Mouse (Mus musculus) limb, embryonic 14.5 days (tissue): ENCODE results near the gene Fthl17d. TPM values are rescaled to one million over a fixed set of nuclear protein-coding genes. Genes with fewer than 3 reads are reported as not detected.

ENCODE experiments used
- ATAC-seq: fragments of 200-750 bp; cut with Nextera tagmentation; 2 replicates; pipeline ENCODE4 v1.8.0; 2017; ENCODE audit warnings: low read depth, moderate number of reproducible peaks, moderate TSS enrichment; ENCODE audit not compliant: low FRiP score
- DNase-seq: peaks from one replicate; pipeline ENCODE4 v3.0.0-alpha.2; 2015; ENCODE audit warnings: low spot score
- H3K27ac ChIP-seq: fragments of 300-500 bp; sonication (generic); replicated peaks from 2 replicates; pipeline ENCODE4 v1.5.1; 2014; ENCODE audit warnings: low read depth, mild to moderate bottlenecking, low read length, moderate library complexity, mixed read lengths
- H3K27me3 ChIP-seq: fragments of 300-500 bp; sonication (generic); 2 replicates; pipeline ENCODE4 v1.6.1; 2014; ENCODE audit warnings: low read length, mixed read lengths; ENCODE audit not compliant: control insufficient read depth, insufficient read depth
- H3K36me3 ChIP-seq: fragments of 300-500 bp; sonication (generic); 2 replicates; pipeline ENCODE4 v1.6.1; 2014; ENCODE audit warnings: mild to moderate bottlenecking, low read length, moderate library complexity, mixed read lengths; ENCODE audit not compliant: control insufficient read depth, insufficient read depth
- H3K4me1 ChIP-seq: fragments of 300-500 bp; sonication (generic); 2 replicates; pipeline ENCODE4 v1.6.1; 2014; ENCODE audit warnings: antibody characterized with exemption, low read length, mixed read lengths; ENCODE audit not compliant: control insufficient read depth, insufficient read depth
- H3K4me2 ChIP-seq: fragments of 300-500 bp; sonication (generic); replicated peaks from 2 replicates; pipeline ENCODE4 v1.6.1; 2014; ENCODE audit warnings: low read depth, mild to moderate bottlenecking, low read length, moderate library complexity; ENCODE audit not compliant: severe bottlenecking
- H3K4me3 ChIP-seq: fragments of 300-500 bp; sonication (generic); replicated peaks from 2 replicates; pipeline ENCODE4 v1.5.1; 2014; ENCODE audit warnings: low read length
- H3K9ac ChIP-seq: fragments of 300-500 bp; sonication (generic); 2 replicates; pipeline ENCODE4 v1.6.1; 2014; ENCODE audit warnings: mild to moderate bottlenecking, low read depth, low read length, moderate library complexity; ENCODE audit not compliant: severe bottlenecking
- H3K9me3 ChIP-seq: fragments of 300-500 bp; sonication (generic); 2 replicates; pipeline ENCODE4 v1.6.1; 2016; ENCODE audit warnings: low read length; ENCODE audit not compliant: control insufficient read depth
- POLR2A ChIP-seq: fragments of 200-500 bp; IDR thresholded peaks from 2 replicates; pipeline ENCODE4 v1.8.0; 2012; ENCODE audit warnings: inconsistent platforms, mild to moderate bottlenecking, moderate library complexity, borderline replicate concordance; ENCODE audit not compliant: insufficient read depth, insufficient read length; ENCODE audit errors: extremely low read depth
- WGBS: fragments of 180-500 bp; shearing (Covaris S2); extraction: QIAGEN DNeasy Blood & Tissue Kit; methylation state at CpG from one replicate; pipeline ENCODE4 v1.1.7; 2014; 5-methylcytosine and 5-hydroxymethylcytosine counted together
- polyA plus RNA-seq, 2 experiments: library from polyadenylated mRNA; depleted of rRNA in 1 of 2; stranded (reverse) in 1 of 2; unstranded in 1 of 2; fragments of >200 nt; fragmentation: Nextera tagmentation in 1 of 2; extraction: Ambion mirVana in 1 of 2; gene quantifications; 2 replicates each; pipeline versions ENCODE4 v1.2.1 to v1.2.3; 2012 to 2014

Fthl17d gene
- polyA plus RNA-seq, 2 experiments: not detected

- 86% methylated on average over 8 of the region's 8 CpGs for WGBS
- ATAC-seq: no peak
- no peak overlapping the region for H3K27ac ChIP-seq
Observed at GRCm38 (mm10) chrX:8944041-8944440, 42.5 kb downstream of the Fthl17d start.

More at GRCm38 (mm10) chrX:8944041-8944440, 42.5 kb downstream of the Fthl17d start:
- H3K36me3 ChIP-seq: no peaks in the 10 kb centered on the region
- no peak for DNase-seq
- no peak overlapping the region for H3K4me2 ChIP-seq
- no peak overlapping the region for H3K4me3 ChIP-seq
- no peaks in the 10 kb centered on the region for H3K4me1 ChIP-seq
- no peaks in the 10 kb centered on the region for H3K27me3 ChIP-seq
- no peak overlapping the region for H3K9ac ChIP-seq
- TF ChIP-seq POLR2A: no peak
- no peaks in the 10 kb centered on the region for H3K9me3 ChIP-seq

Other genes with a start within 250 kb of the Fthl17d start
- gene Ssx9, start 238.3 kb downstream of the Fthl17d start, polyA plus RNA-seq (2012; rRNA removed): not detected in 2 replicates
- not detected in 2 replicates for gene Ssx9, start 238.3 kb downstream of the Fthl17d start, polyA plus RNA-seq (2014; fragmentation: Nextera tagmentation; extraction: Ambion mirVana)
- not detected in 2 replicates for gene Ssxb5, start 183.1 kb downstream of the Fthl17d start, polyA plus RNA-seq (2012; rRNA removed)
- gene Ssxb5, start 183.1 kb downstream of the Fthl17d start, polyA plus RNA-seq (2014; fragmentation: Nextera tagmentation; extraction: Ambion mirVana): not detected in 2 replicates
- not detected in 2 replicates for gene Gm6592, start 142.8 kb downstream of the Fthl17d start, polyA plus RNA-seq (2012; rRNA removed)
- gene Gm6592, start 142.8 kb downstream of the Fthl17d start, polyA plus RNA-seq (2014; fragmentation: Nextera tagmentation; extraction: Ambion mirVana): not detected in 2 replicates
- not detected in 2 replicates for gene Gm5751, start 112.5 kb downstream of the Fthl17d start, polyA plus RNA-seq (2012; rRNA removed)
- not detected in 2 replicates for gene Gm5751, start 112.5 kb downstream of the Fthl17d start, polyA plus RNA-seq (2014; fragmentation: Nextera tagmentation; extraction: Ambion mirVana)
- gene B630019K06Rik, start 94.4 kb downstream of the Fthl17d start, polyA plus RNA-seq (2012; rRNA removed): 6.9 and 9.7 TPM in 2 replicates
- gene B630019K06Rik, start 94.4 kb downstream of the Fthl17d start, polyA plus RNA-seq (2014; fragmentation: Nextera tagmentation; extraction: Ambion mirVana): 5.6 and 7.4 TPM in 2 replicates
- gene Fthl17b, start 23.8 kb downstream of the Fthl17d start, polyA plus RNA-seq (2012; rRNA removed): not detected in 2 replicates
- not detected in 2 replicates for gene Fthl17b, start 23.8 kb downstream of the Fthl17d start, polyA plus RNA-seq (2014; fragmentation: Nextera tagmentation; extraction: Ambion mirVana)
- gene Fthl17c, start 10.2 kb downstream of the Fthl17d start, polyA plus RNA-seq (2012; rRNA removed): not detected in 2 replicates
- not detected in 2 replicates for gene Fthl17c, start 10.2 kb downstream of the Fthl17d start, polyA plus RNA-seq (2014; fragmentation: Nextera tagmentation; extraction: Ambion mirVana)
- not detected in 2 replicates for gene Fthl17e, start 46.7 kb upstream of the Fthl17d start, polyA plus RNA-seq (2012; rRNA removed)
- not detected in 2 replicates for gene Fthl17e, start 46.7 kb upstream of the Fthl17d start, polyA plus RNA-seq (2014; fragmentation: Nextera tagmentation; extraction: Ambion mirVana)
- gene Fthl17f, start 76.3 kb upstream of the Fthl17d start, polyA plus RNA-seq (2012; rRNA removed): not detected in 2 replicates
- not detected in 2 replicates for gene Fthl17f, start 76.3 kb upstream of the Fthl17d start, polyA plus RNA-seq (2014; fragmentation: Nextera tagmentation; extraction: Ambion mirVana)
- gene 4930402K13Rik, start 117.8 kb upstream of the Fthl17d start, polyA plus RNA-seq (2012; rRNA removed): not detected in 2 replicates
- gene 4930402K13Rik, start 117.8 kb upstream of the Fthl17d start, polyA plus RNA-seq (2014; fragmentation: Nextera tagmentation; extraction: Ambion mirVana): not detected in 2 replicates
- gene Lancl3, start 213.1 kb upstream of the Fthl17d start, polyA plus RNA-seq (2012; rRNA removed): 0.29 and 0.60 TPM in 2 replicates
- 0.63 and 0.93 TPM in 2 replicates for gene Lancl3, start 213.1 kb upstream of the Fthl17d start, polyA plus RNA-seq (2014; fragmentation: Nextera tagmentation; extraction: Ambion mirVana)